Mouse (Mus musculus) thymus, adult 2 months (tissue): ENCODE measurements around the gene Csf1.

ENCODE experiments used
- CTCF ChIP-seq: fragments of 200-500 bp; IDR thresholded peaks from 2 replicates; pipeline ENCODE4 v1.5.1; 2012; ENCODE audit warnings: mild to moderate bottlenecking, control low read depth, low read length, moderate library complexity, borderline replicate concordance; ENCODE audit not compliant: control insufficient read depth, poor library complexity, insufficient read depth; ENCODE audit errors: extremely low read depth
- POLR2A ChIP-seq: fragments of 200-500 bp; IDR thresholded peaks from 2 replicates; pipeline ENCODE4 v1.6.1; 2012; ENCODE audit warnings: mild to moderate bottlenecking, low read length, control low read depth, moderate library complexity; ENCODE audit not compliant: control insufficient read depth, poor library complexity, insufficient read depth; ENCODE audit errors: extremely low read depth

- no peak for TF ChIP-seq CTCF
- no peak for TF ChIP-seq POLR2A
These were observed 14.8 kb upstream of the Csf1 start for GRCm38 (mm10) chr3:107775056-107775455.
